Mouse (Mus musculus) intestine, embryonic 15.5 days (tissue): ENCODE measurements around the gene BC035947. TPM values are rescaled to one million over a fixed set of nuclear protein-coding genes. Genes with fewer than 3 reads are reported as not detected.
"Not testable (repeated sequence)": the region's sequence is repeated elsewhere in the genome, so short reads cannot be mapped to it uniquely, and the experiment has no call there.

ENCODE experiments used
- ATAC-seq: fragments of 200-750 bp; cut with Nextera tagmentation; 2 replicates; pipeline ENCODE4 v1.8.0; 2017; ENCODE audit warnings: moderate TSS enrichment, moderate library complexity
- H3K27ac ChIP-seq: fragments of 300-500 bp; sonication (generic); 2 replicates; pipeline ENCODE4 v1.5.1; 2015; ENCODE audit warnings: mild to moderate bottlenecking, inconsistent platforms
- H3K27me3 ChIP-seq: fragments of 300-500 bp; sonication (generic); replicated peaks from 2 replicates; pipeline ENCODE4 v1.6.1; 2015; ENCODE audit warnings: inconsistent platforms
- H3K36me3 ChIP-seq: fragments of 300-500 bp; sonication (generic); 2 replicates; pipeline ENCODE4 v1.6.1; 2015; ENCODE audit warnings: inconsistent platforms
- H3K4me1 ChIP-seq: fragments of 300-500 bp; sonication (generic); replicated peaks from 2 replicates; pipeline ENCODE4 v1.6.1; 2015; ENCODE audit warnings: inconsistent platforms
- H3K4me2 ChIP-seq: fragments of 300-500 bp; sonication (generic); replicated peaks from 2 replicates; pipeline ENCODE4 v1.6.1; 2015; ENCODE audit warnings: mild to moderate bottlenecking, inconsistent platforms
- H3K4me3 ChIP-seq: fragments of 300-500 bp; sonication (generic); replicated peaks from 2 replicates; pipeline ENCODE4 v1.5.1; 2015; ENCODE audit warnings: inconsistent platforms
- H3K9ac ChIP-seq: fragments of 300-500 bp; sonication (generic); 2 replicates; pipeline ENCODE4 v1.6.1; 2015; ENCODE audit warnings: inconsistent platforms
- H3K9me3 ChIP-seq: fragments of 300-500 bp; sonication (generic); 2 replicates; pipeline ENCODE4 v1.6.1; 2016; ENCODE audit warnings: inconsistent platforms
- WGBS: fragments of 180-500 bp; shearing (Covaris S2); methylation state at CpG from one replicate; pipeline ENCODE4 v1.1.7; 2015; 5-methylcytosine and 5-hydroxymethylcytosine counted together
- polyA plus RNA-seq: library from polyadenylated mRNA; unstranded; fragments of >200 nt; fragmentation: Nextera tagmentation; extraction: Ambion mirVana; gene quantifications from 2 replicates; pipeline ENCODE4 v1.2.1, GENCODE M21; 2015

The BC035947 gene
- polyA plus RNA-seq, 1 experiment from 2014 or later: 0.45 TPM

GRCm38 (mm10) chr1:78530500-78531215, 18.7 kb upstream of the BC035947 start:
- H3K27me3 ChIP-seq: no peaks in the 10 kb centered on the region
- no peaks in the 10 kb centered on the region for H3K9me3 ChIP-seq
- H3K4me2 ChIP-seq: no peak overlapping the region
- H3K9ac ChIP-seq: no peak overlapping the region
- H3K4me1 ChIP-seq: no peaks in the 10 kb centered on the region
- 72% methylated on average over 7 of the region's 7 CpGs for WGBS
- H3K27ac ChIP-seq: no peak overlapping the region
- no peak overlapping the region for H3K4me3 ChIP-seq
- H3K36me3 ChIP-seq: no peaks in the 10 kb centered on the region
- ATAC-seq: no peak

DNA sequence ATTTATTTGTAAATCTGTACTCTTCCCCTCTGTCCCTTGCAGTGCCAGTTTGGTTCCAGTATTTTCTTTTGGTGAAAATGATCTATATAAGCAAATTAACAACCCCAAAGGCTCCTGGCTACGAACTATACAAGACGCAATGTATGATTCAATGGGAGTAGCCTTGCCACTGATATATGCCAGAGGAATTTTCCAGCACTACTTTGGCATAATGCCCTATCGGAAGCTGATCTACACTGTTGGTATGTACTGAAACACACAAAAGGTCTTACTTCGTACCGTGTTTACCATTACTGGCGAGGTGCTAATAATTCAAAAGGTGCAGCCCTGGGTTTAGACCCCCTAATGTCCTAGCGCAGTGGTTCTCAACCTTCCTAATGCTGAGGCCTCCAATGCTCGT, 17.1 kb upstream of the BC035947 start:
- Histone ChIP-seq H3K9me3 (no peaks in the 10 kb centered on the region), H3K4me1 (no peaks in the 10 kb centered on the region), H3K9ac (no peak overlapping the region), H3K36me3 (no peaks in the 10 kb centered on the region), H3K27ac (no peak overlapping the region), H3K4me3 (no peak overlapping the region), H3K4me2 (no peak overlapping the region), H3K27me3 (no peaks in the 10 kb centered on the region)
- no peak for ATAC-seq
- 86% methylated on average over 8 of the region's 8 CpGs for WGBS

- no peaks in the 10 kb centered on the region for H3K9me3 ChIP-seq
- 92% methylated on average over 3 of the region's 3 CpGs for WGBS
- H3K27ac ChIP-seq: no peak overlapping the region
- no peaks in the 10 kb centered on the region for H3K27me3 ChIP-seq
- no peaks in the 10 kb centered on the region for H3K4me1 ChIP-seq
- no peak overlapping the region for H3K4me3 ChIP-seq
- H3K9ac ChIP-seq: no peak overlapping the region
- H3K36me3 ChIP-seq: no peaks in the 10 kb centered on the region
- no peak for ATAC-seq
- H3K4me2 ChIP-seq: no peak overlapping the region
Observed at GRCm38 (mm10) chr1:78528356-78528755, 16.4 kb upstream of the BC035947 start.

DNA sequence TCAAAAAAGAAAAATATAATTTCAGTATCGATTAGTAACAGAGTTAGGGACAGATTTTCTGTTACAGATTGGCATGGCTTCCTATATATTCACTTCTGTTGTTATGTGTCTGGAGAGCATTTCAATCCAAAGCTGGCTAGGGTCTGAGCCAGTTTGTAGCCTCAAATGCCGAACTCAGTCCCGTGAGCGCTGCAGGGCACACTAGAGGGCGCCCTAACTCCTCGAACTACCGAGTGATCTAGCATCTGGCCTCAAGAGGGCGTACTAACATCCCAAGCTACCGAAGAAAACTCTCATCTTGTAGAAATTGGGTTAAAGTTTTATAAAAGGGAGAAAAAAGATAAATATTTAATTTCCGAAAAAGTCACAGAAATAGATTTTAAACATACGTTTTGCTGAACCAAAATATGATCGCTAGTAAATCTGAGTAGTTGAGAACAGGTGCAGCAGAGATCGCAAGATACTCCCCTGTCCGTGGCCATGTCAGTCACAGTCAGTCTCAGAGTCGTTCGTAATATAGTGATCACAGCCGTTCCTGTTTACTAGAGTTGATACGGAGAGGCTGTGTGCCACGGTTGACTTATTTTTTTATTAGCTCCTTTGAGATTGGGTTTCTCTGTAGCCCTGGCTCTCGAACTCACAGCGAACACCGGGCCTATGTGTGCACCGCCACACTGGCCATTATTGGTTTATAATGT, 13.4 kb upstream of the BC035947 start:
- no peaks in the 10 kb centered on the region for H3K36me3 ChIP-seq
- H3K27me3 ChIP-seq: no peaks in the 10 kb centered on the region
- H3K4me3 ChIP-seq: no peak overlapping the region
- no peaks in the 10 kb centered on the region for H3K4me1 ChIP-seq
- WGBS: 48% methylated on average over 23 of the region's 23 CpGs
- no peak for ATAC-seq
- H3K9me3 ChIP-seq: no peaks in the 10 kb centered on the region
- H3K4me2 ChIP-seq: no peak overlapping the region
- H3K27ac ChIP-seq: no peak overlapping the region
- no peak overlapping the region for H3K9ac ChIP-seq

GRCm38 (mm10) chr1:78518907-78519306, 6.9 kb upstream of the BC035947 start:
- Histone ChIP-seq H3K4me1 (no peaks in the 10 kb centered on the region), H3K36me3 (no peaks in the 10 kb centered on the region), H3K4me2 (no peak overlapping the region), H3K9ac (no peak overlapping the region), H3K27ac (no peak overlapping the region), H3K9me3 (no peaks in the 10 kb centered on the region; the same call in 1 of the 2 replicates), H3K27me3 (no peaks in the 10 kb centered on the region), H3K4me3 (no peak overlapping the region)
- WGBS: 78% methylated on average over 7 of the region's 7 CpGs
- ATAC-seq: no peak

GRCm38 (mm10) chr1:78512756-78513155, 798 bp upstream of the BC035947 start:
- ATAC-seq: no peak
- H3K4me3 ChIP-seq: no peak overlapping the region
- no peak overlapping the region for H3K27ac ChIP-seq
- 81% methylated on average over 8 of the region's 8 CpGs for WGBS
- H3K27me3 ChIP-seq: no peaks in the 10 kb centered on the region
- H3K4me1 ChIP-seq: 0 out of 2 replicates have a peak, but pooled peaks cover 4% of the 10 kb centered on the region
- H3K4me2 ChIP-seq: no peak overlapping the region
- H3K9ac ChIP-seq: no peak overlapping the region
- no peaks in the 10 kb centered on the region; the same call in 1 of the 2 replicates for H3K9me3 ChIP-seq
- H3K36me3 ChIP-seq: no peaks in the 10 kb centered on the region

DNA sequence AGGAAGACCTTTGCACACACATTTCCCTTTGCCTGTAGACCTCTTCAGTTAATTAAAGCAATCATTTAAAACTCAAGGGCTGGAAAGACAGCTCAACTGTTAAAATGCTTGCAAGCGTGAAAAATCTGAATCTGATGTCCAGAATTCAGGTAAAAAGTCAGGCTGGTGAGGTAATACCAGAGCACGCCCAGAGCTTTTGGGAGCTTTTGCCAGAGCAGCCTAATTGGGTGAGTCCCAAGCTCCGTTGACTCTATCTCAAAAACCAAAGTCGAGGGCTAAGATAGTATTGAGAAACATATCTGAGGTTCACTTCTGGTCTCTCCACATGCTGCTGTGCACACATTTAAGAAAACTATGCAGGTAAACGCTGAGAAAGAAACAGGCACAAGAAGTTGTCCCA, 1.1 kb downstream of the BC035947 start, which contains the start of gene Mogat1:
Gene Mogat1 (plus strand): TSS at position 130 of the 400 bp plus-strand sequence.
- Histone ChIP-seq H3K4me1 (0 out of 2 replicates have a peak, but pooled peaks cover 4% of the 10 kb centered on the region), H3K27ac (no peak within 1 kb of the TSS), H3K9me3 (no peaks in the 10 kb centered on the region), H3K9ac (no peak within 1 kb of the TSS), H3K27me3 (no peaks in the 10 kb centered on the region), H3K36me3 (no peaks in the 10 kb centered on the region), H3K4me3 (peak within 1 kb of the TSS; percentile 29), H3K4me2 (peak within 1 kb of the TSS; percentile 73)
- WGBS: 65% methylated on average over 5 of the region's 5 CpGs
- ATAC-seq: no peak

GRCm38 (mm10) chr1:78507137-78507536, 4.8 kb downstream of the BC035947 start:
- Histone ChIP-seq H3K4me1 (0 out of 2 replicates have a peak, but pooled peaks cover 4% of the 10 kb centered on the region), H3K27me3 (no peaks in the 10 kb centered on the region), H3K4me2 (no peak overlapping the region), H3K27ac (no peak overlapping the region), H3K36me3 (no peaks in the 10 kb centered on the region), H3K9me3 (no peaks in the 10 kb centered on the region), H3K4me3 (no peak overlapping the region), H3K9ac (no peak overlapping the region)
- WGBS: 48% methylated on average over 1 of the region's 1 CpGs
- peak; percentile 77 for ATAC-seq

- H3K4me2 ChIP-seq: no peak overlapping the region
- no peak overlapping the region for H3K4me3 ChIP-seq
- H3K9ac ChIP-seq: no peak overlapping the region
- H3K36me3 ChIP-seq: no peaks in the 10 kb centered on the region
- H3K27me3 ChIP-seq: no peaks in the 10 kb centered on the region
- H3K27ac ChIP-seq: no peak overlapping the region
- 83% methylated on average over 6 of the region's 6 CpGs for WGBS
- no peaks in the 10 kb centered on the region for H3K4me1 ChIP-seq
- no peaks in the 10 kb centered on the region for H3K9me3 ChIP-seq
- ATAC-seq: peak; percentile 80
Observed at GRCm38 (mm10) chr1:78502527-78502926, 9.4 kb downstream of the BC035947 start.

GRCm38 (mm10) chr1:78501856-78502255, 10.1 kb downstream of the BC035947 start:
- not testable (repeated sequence) for ATAC-seq, H3K4me2 ChIP-seq, H3K27me3 ChIP-seq, H3K4me1 ChIP-seq, H3K36me3 ChIP-seq, H3K9me3 ChIP-seq, H3K4me3 ChIP-seq, H3K27ac ChIP-seq, H3K9ac ChIP-seq
- WGBS: 84% methylated on average over 12 of the region's 12 CpGs

DNA sequence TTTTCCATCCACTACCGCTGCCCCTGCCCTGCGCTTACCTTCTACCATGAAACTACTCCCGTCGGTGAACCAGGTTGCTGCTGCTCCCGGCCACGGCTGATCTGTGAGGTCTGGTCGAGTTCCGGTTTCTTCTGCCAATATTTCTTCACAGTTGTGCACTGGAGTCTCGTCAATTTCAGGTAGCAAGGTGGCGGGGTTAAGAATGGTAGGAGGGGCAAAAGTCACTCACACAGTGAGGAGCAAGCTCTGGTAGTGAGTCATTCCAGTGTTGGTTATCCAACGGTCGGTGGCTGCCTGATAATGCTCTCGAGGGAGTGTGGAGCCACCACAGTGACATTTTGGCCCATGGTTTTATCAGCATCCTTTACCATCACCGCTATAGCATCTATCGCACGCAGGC, 10.9 kb downstream of the BC035947 start:
- Histone ChIP-seq H3K4me2 (no peak overlapping the region), H3K4me1 (no peaks in the 10 kb centered on the region), H3K9me3 (no peaks in the 10 kb centered on the region), H3K27me3 (no peaks in the 10 kb centered on the region), H3K36me3 (no peaks in the 10 kb centered on the region), H3K27ac (no peak overlapping the region), H3K9ac (no peak overlapping the region), H3K4me3 (no peak overlapping the region)
- ATAC-seq: no peak
- 92% methylated on average over 16 of the region's 16 CpGs for WGBS

DNA sequence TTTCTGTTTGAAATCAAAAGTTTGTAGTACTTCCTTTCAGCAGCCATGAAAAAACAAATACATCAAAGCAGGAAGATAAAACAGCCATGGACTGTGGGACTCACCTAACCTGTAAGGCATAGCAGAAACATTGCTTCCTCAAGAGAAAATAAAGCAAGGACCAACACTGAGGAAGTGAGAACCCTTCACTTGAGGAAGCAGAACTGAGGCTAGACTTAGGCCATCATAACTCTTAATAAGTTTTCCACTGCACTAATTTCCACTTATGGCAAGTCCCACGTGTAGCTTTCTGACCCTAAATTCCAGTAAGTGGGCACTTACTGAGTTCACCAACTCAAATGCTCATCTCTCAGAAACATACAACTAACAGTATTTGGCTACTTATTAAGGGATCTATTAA, 21.8 kb downstream of the BC035947 start:
- ATAC-seq: no peak
- Histone ChIP-seq H3K9ac (no peak overlapping the region), H3K4me3 (no peak overlapping the region), H3K27ac (no peak overlapping the region), H3K4me2 (peak overlapping the region; percentile 67; the same call in 1 of the 2 replicates), H3K36me3 (no peaks in the 10 kb centered on the region), H3K9me3 (no peaks in the 10 kb centered on the region), H3K4me1 (peaks cover 9% of the 10 kb centered on the region; the same call in 1 of the 2 replicates), H3K27me3 (no peaks in the 10 kb centered on the region)
- 70% methylated on average over 1 of the region's 1 CpGs for WGBS
